Mouse (Mus musculus): ENCODE results near the gene Anxa2. TPM values are rescaled to one million over a fixed set of nuclear protein-coding genes. Genes with fewer than 3 reads are reported as not detected.
A peak's percentile ranks its signal among the peaks of the same experiment; 100 is the strongest.

Gene Anxa2
- total RNA-seq, 2 experiments from 2014 or later: 28.0 to 52.6 TPM

DNA sequence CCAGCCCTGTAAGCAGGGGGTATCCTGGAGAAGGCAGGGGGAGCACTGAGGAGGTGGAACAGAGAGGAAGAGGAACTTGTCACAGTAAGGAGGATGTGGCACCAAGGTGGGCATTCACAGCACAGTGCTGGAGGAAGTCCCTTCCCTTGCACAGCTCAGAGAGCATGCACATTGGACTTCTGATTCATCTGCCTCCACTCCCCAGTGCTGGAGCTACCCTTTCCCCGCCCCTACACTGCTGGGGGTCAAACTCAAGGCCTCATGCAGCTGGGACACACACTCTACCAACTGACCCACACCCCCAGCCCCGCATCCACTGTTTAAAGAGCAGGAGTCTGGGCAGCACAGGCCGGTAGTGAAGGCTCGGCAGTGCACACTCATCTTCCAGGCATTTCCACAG lies 12.7 kb downstream of the Anxa2 start:
- H3K27ac ChIP-seq: no peak overlapping the region

DNA sequence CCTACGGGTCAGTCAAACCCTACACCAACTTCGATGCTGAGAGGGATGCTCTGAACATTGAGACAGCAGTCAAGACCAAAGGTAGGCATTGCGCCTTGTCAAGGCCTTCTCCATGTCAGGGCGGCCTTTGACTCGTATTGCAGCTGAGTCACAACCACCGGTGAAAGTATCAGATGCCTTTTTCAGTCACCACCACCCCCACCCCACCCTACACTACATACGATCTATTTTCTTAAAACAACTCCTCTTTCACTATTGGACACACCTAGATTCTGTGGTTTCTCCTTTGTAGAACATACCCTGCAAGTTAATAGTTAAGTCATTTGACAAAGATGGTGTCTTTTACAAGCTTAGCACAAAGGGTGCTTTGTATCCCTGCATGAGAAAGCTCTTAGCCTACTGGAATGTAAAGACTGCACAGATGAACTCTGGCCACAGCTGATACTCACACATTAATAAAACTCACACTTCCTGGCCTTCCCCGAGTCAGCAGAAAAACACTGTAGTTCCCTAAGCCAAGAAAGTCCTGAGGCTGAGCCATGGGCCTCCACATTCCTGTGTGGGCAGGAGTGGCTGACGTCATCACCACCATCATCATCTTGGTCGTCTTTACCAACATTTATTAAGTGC lies 14.0 kb downstream of the Anxa2 start:
- DNase-seq: no peak
- intact Hi-C loops (cut with DNase I): no loop called here
- Histone ChIP-seq H3K27ac (peak overlapping the region; percentile 16; the same call in 1 of the 2 replicates), H3K4me3 (no peak overlapping the region)
- no peak for TF ChIP-seq CTCF (IDR thresholded peaks at IDR 0.05)

More for the DNA sequence above, 12.7 kb downstream of the Anxa2 start:
- TF ChIP-seq CTCF (IDR thresholded peaks at IDR 0.05): no peak
- intact Hi-C loops (cut with DNase I): no loop called here
- DNase-seq: no peak
- no peak overlapping the region for H3K4me3 ChIP-seq

DNA sequence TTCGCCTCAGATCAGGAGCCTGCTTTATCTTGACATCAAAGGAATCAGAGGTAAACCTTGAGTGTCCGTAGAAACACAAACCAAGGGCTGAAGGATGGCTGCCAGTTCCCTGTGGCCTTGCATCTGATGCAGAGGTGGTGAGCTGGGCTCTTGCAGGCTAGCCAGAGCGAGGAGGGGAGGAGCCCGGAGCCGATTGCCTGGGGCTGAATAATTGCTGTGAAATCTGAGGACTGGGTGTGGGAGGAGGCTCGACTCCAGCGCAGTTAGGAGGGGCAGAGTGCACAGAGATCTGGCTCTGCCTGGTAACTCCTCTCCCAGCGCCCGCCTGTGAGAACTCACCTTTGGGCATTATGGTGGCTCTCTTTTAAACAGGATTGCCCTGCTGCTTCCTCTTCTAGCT lies 15.6 kb downstream of the Anxa2 start:
- H3K4me3 ChIP-seq: peak overlapping the region; percentile 36
- peak overlapping the region; percentile 35; the same call in 1 of the 2 replicates for H3K27ac ChIP-seq
- intact Hi-C loops (cut with DNase I): no loop called here
- peak; percentile 67 for DNase-seq
- TF ChIP-seq CTCF (IDR thresholded peaks at IDR 0.05): no peak

DNA sequence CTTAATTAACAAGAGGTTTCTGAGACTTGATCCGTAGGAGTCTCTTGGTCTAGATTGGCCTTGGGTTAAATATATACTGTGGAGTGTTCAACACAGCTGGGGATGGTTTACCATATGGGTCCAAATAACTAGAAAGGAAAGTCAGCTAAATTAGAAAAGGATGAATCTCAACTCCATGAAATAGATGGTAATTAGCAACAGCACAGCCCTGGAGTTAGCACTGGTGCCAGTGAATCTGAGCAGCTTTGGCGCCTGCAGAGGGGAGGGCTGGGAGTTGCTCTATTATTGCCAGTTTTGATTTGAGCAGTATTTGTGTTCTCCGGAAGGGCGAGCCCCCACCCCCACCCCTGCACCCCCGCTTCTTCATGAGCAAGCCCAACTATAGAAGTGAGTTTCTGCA lies 16.9 kb downstream of the Anxa2 start:
- no peak for TF ChIP-seq CTCF (IDR thresholded peaks at IDR 0.05)
- DNase-seq: no peak
- no peak overlapping the region for H3K4me3 ChIP-seq
- intact Hi-C loops (cut with DNase I): no loop called here
- no peak overlapping the region; the same call in 1 of the 2 replicates for H3K27ac ChIP-seq

DNA sequence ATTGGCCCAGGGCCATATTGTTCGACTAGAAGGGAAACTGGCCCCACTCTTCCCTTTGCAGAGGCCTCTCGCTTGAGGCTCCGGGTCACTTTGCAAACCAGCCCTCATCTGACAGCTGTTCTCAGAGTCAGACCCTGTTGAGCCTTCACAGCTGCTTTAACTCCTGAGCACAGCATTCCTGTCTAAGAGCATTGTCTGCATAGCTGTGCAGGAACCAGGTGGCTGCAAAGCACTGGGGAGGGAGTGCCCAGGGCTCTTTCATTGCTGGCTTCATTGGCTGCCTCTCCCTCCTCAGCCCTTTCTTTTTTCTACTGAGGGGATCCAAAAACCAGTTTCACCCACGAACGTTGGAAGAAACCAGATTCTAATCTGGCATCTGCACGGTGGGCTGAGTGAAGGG lies 17.5 kb downstream of the Anxa2 start:
- no peak for DNase-seq
- Histone ChIP-seq H3K4me3 (peak overlapping the region; percentile 19; the same call in 1 of the 2 replicates), H3K27ac (peak overlapping the region; percentile 48; the same call in 1 of the 2 replicates)
- no peak for TF ChIP-seq CTCF (IDR thresholded peaks at IDR 0.05)
- intact Hi-C loops (cut with DNase I): no loop called here

DNA sequence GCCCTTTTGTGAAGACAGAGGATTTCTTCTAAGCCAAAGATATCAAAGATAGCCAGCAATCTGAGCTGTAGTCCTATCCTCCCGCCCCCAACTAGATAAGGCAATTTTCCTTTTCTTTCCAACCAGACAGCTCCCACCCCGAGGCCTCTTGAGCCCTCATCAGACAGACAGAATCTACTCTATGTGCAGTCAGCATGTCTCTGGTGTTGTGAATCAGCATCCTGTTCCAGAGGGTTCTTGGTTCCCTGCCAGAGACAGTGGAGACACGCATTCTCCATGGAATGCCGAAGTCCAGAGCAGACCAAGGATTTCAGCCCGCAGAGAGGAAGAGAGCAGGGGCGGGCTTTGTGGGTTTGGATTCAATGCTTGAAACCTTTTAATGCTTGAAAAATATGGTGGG lies 19.3 kb downstream of the Anxa2 start:
- peak overlapping the region; percentile 64 for H3K27ac ChIP-seq
- DNase-seq: peak; percentile 76
- intact Hi-C loops (cut with DNase I): no loop called here
- no peak overlapping the region for H3K4me3 ChIP-seq
- no peak for TF ChIP-seq CTCF (IDR thresholded peaks at IDR 0.05)

DNA sequence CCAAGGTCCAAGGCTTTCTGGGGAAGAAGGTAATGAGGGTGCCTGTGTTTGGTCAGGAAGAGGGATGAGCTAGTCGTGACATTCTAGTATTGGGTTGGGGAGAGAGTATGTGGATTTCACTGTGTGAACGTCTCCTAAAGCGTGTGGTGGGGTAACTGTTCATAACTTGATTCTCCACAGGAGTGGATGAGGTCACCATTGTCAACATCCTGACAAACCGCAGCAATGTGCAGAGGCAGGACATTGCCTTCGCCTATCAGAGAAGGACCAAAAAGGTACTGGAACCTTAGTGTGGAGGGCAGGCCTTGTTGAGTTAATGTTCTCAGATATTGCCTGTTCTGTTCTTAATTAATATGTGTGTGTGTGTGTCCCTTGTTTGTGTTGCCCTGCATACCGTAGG lies 22.5 kb downstream of the Anxa2 start:
- Histone ChIP-seq H3K27ac (peak overlapping the region; percentile 81; the same call in 1 of the 2 replicates), H3K4me3 (no peak overlapping the region)
- intact Hi-C loops (cut with DNase I): loop anchor here (5.0 kb wide), 1 partner anchor 34 kb away; no protein-coding TSS in a partner anchor
- TF ChIP-seq CTCF (IDR thresholded peaks at IDR 0.05): no peak
- DNase-seq: no peak

DNA sequence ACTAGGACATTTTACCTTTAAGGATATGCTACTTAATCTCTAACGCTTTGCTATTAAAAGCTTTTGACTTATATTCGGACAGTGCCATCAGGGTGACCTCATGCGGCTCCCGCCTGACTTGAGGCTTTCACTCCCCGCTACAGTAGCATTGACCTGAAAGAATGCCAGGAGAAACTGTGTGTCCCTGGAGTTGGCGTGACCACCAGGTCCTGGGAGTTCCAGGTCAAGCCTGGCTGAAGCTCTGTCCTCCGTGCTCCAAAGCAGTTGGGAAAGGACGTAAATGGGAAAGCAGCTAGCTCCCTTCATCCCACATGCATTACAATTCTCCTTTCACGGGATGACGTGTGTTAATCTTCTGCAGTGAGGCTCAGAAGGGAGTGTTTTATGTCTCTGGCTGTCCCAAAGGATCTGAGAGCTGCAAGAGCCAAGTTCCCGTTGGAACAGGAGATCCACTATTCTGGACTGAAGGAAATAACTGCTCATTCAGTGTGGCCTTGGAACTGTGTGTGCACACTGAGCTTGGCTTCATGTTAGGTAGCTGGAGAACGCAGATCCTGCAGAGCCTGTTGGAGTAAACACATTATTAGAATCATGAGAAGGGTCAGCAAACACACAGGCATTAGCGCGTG lies 23.9 kb downstream of the Anxa2 start:
- intact Hi-C loops (cut with DNase I): loop anchor here (5.0 kb wide), 1 partner anchor 35 kb away; no protein-coding TSS in a partner anchor

DNA sequence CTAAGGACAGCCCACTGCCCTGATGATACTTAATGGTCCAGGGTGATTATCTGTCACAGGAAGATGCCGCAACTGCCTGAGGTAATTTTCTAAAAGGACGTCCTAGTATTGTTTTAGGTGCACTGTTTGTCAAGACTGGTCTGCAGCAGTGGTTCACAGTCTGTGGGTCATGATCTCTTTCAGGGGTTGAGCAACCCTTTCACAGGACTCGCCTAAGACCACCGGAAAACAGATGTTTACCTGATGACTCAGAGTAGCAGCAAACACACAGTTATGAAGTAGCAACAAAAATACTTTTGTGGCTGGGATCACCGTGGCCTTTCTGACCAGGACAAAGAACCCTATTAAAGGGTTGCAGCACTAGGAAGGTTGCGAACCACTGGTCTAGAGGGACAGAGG lies 24.4 kb downstream of the Anxa2 start:
- intact Hi-C loops (cut with DNase I): loop anchor here (5.0 kb wide), 1 partner anchor 36 kb away; no protein-coding TSS in a partner anchor
- peak overlapping the region; percentile 23 for H3K4me3 ChIP-seq
- no peak for TF ChIP-seq CTCF (IDR thresholded peaks at IDR 0.05)
- DNase-seq: no peak
- peak overlapping the region; percentile 81 for H3K27ac ChIP-seq

More for the DNA sequence above, 23.9 kb downstream of the Anxa2 start:
- no peak for TF ChIP-seq CTCF (IDR thresholded peaks at IDR 0.05)
- Histone ChIP-seq H3K27ac (peak overlapping the region; percentile 81), H3K4me3 (peak overlapping the region; percentile 23)
- DNase-seq: peak; percentile 64

DNA sequence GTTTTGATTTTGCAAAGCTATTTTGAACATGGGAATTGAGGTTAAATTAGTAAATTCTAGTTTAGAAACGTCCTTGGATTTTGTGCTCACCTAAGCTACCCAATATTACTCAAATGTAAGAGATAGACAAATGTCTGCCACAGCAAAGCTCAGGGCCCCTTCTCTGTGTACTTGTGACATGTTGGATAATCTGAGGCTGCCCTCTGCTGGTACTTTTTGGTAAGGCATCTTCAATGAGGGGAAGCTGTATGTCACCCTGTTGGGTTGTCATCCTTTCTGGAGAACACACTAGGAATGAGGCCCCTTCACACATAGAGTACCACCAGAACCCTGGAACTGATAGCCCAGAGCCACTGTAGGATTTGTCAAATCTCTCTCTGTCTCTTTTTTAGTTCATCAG lies 26.9 kb downstream of the Anxa2 start:
- intact Hi-C loops (cut with DNase I): loop anchor here (1.0 kb wide), 1 partner anchor 59 kb away; no protein-coding TSS in a partner anchor
- TF ChIP-seq CTCF (IDR thresholded peaks at IDR 0.05): peak; percentile 93; the same call in 1 of the 2 replicates
- Histone ChIP-seq H3K4me3 (no peak overlapping the region), H3K27ac (no peak overlapping the region)
- peak; percentile 79 for DNase-seq

DNA sequence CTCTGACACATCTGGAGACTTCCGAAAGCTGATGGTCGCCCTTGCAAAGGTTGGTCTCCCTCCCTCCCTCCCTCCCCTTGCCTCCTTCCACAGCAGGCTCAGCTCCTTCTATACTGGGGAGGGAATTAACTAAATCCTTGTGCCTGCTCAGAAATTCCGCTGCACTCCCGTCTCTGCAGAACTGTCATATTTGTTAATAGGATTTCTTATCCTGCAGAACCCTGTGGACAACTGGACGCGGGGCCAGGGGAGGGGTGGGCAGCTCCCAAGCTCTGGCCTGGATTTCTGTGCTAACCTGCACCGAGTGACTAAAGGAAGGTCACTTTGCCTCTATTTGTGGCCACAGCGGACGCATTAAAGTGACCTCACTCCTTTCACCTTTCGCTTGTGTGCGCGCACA lies 30.4 kb downstream of the Anxa2 start:
- TF ChIP-seq CTCF (IDR thresholded peaks at IDR 0.05): no peak
- DNase-seq: no peak
- no peak overlapping the region for H3K4me3 ChIP-seq
- intact Hi-C loops (cut with DNase I): no loop called here
- H3K27ac ChIP-seq: no peak overlapping the region

DNA sequence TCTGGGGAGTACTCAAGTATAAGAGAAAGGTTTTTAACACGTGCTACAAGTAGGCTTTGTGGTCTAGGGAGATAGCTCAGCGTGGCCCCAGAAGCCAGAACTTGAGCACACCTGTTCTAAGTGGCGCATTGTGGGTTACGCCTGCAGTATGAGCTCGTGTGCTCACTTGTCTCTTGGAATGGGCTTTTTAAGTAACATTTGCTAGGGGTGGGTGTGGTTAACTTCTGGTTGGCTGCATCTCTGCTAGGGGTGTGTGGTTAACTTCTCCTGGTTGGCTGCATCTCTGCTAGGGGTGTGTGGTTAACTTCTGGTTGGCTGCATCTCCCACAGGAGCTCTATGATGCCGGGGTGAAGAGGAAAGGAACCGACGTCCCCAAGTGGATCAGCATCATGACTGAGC lies 32.7 kb downstream of the Anxa2 start:
- intact Hi-C loops (cut with DNase I): no loop called here
- H3K27ac ChIP-seq: no peak overlapping the region
- no peak for TF ChIP-seq CTCF (IDR thresholded peaks at IDR 0.05)
- no peak overlapping the region for H3K4me3 ChIP-seq
- DNase-seq: no peak

DNA sequence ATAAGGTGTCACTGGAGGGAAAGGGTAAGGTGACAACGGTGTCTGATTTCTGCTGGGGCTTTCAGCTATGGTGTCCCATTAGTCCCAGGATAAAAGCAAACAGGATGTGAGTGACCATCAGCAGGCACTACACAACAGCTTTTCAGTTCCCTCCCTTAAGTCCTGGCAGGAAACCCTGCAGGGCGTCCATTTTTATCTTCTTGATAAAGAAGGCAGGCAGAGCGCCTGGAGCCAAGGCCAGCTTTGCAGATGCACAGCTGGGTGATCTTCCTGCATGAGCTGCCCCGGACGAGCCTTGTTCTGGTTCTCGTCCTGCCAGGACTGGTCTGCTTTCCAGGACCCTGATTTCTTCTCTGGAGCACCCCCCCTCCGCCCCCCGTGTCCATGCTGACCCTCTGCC lies 35.1 kb downstream of the Anxa2 start:
- no peak for TF ChIP-seq CTCF (IDR thresholded peaks at IDR 0.05)
- no peak for DNase-seq
- intact Hi-C loops (cut with DNase I): no loop called here
- no peak overlapping the region for H3K27ac ChIP-seq
- no peak overlapping the region for H3K4me3 ChIP-seq

Data from gastrocnemius, adult 2 months (tissue).